Mouse (Mus musculus): Measurements from ENCODE around the gene Galnt6.

DNA sequence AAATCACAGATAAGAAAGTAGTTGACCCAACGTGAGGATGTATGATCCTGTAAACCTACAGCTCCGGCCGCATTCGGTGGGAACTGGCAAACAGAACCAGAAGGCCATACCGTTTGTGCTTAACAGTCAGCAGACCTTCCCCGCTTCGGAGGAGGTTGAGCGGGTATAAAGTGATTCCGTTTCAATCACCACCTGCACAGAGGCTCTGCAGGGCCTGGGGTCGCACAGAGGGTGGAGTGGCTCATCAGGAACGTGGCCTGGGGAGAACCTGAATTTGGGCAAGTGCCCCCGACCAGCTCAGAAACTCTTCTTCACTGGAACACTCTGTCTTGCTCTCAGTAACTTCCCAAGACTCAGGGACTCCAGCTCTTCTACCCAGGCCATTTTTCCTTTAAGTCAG is 62.3 kb downstream of the Galnt6 start:
- TF ChIP-seq TAL1 (IDR thresholded peaks at IDR 0.05; ENCODE audit: low read length) (no peak), GATA1 (IDR thresholded peaks at IDR 0.05; ENCODE audit: low read length) (no peak)

Measured in erythroblast, embryonic 14.5 days (primary cell).